Mouse (Mus musculus) bone marrow macrophage, adult 2 months (primary cell): ENCODE results near the gene Gm11444. TPM values are rescaled to one million over a fixed set of nuclear protein-coding genes. Genes with fewer than 3 reads are reported as not detected.

Source experiments
- H3K27ac ChIP-seq: 2 replicates; pipeline ENCODE4 v1.5.1; 2012; ENCODE audit warnings: low read depth, low read length; ENCODE audit not compliant: insufficient read depth
- H3K4me1 ChIP-seq: 2 replicates; pipeline ENCODE4 v1.6.1; 2012; ENCODE audit warnings: low read length; ENCODE audit not compliant: control insufficient read depth, insufficient read depth
- H3K4me3 ChIP-seq: 2 replicates; pipeline ENCODE4 v1.5.1; 2012; ENCODE audit warnings: mild to moderate bottlenecking, low read length, moderate library complexity; ENCODE audit not compliant: insufficient read depth
- CTCF ChIP-seq: IDR thresholded peaks from 2 replicates; pipeline ENCODE4 v1.5.1; 2012; ENCODE audit warnings: low read depth, mild to moderate bottlenecking, low read length, moderate library complexity
- POLR2A ChIP-seq: IDR thresholded peaks from 2 replicates; pipeline ENCODE4 v1.6.1; 2012; ENCODE audit warnings: mild to moderate bottlenecking, low read depth, low read length, borderline replicate concordance
- polyA plus RNA-seq: library from polyadenylated mRNA; stranded (reverse); fragments of >200 nt; gene quantifications from 2 replicates; pipeline ENCODE4 v1.2.4, GENCODE M21; 2012; ENCODE audit not compliant: missing spikeins, insufficient read depth, insufficient read length

The Gm11444 gene
- polyA plus RNA-seq, 1 experiment = not detected

GRCm38 (mm10) chr11:85837291-85837647 lies 12.9 kb downstream of the Gm11444 start:
- Histone ChIP-seq H3K4me3 (no peak overlapping the region), H3K27ac (no peak overlapping the region), H3K4me1 (0 out of 2 replicates have a peak, but pooled peaks cover 2% of the 10 kb centered on the region)
- TF ChIP-seq CTCF = no peak
- TF ChIP-seq POLR2A = no peak

GRCm38 (mm10) chr11:85836523-85837290 lies 13.4 kb downstream of the Gm11444 start:
- no peak for TF ChIP-seq CTCF
- no peak for TF ChIP-seq POLR2A
- H3K27ac ChIP-seq = no peak overlapping the region
- no peak overlapping the region for H3K4me3 ChIP-seq
- 0 out of 2 replicates have a peak, but pooled peaks cover 2% of the 10 kb centered on the region for H3K4me1 ChIP-seq

- no peak overlapping the region for H3K27ac ChIP-seq
- no peaks in the 10 kb centered on the region for H3K4me1 ChIP-seq
- H3K4me3 ChIP-seq = no peak overlapping the region
Observed at GRCm38 (mm10) chr11:85835753-85836522, 14.2 kb downstream of the Gm11444 start.

GRCm38 (mm10) chr11:85835001-85835752 lies 15.0 kb downstream of the Gm11444 start:
- no peak overlapping the region for H3K27ac ChIP-seq
- H3K4me1 ChIP-seq = no peaks in the 10 kb centered on the region
- no peak overlapping the region for H3K4me3 ChIP-seq
- no peak for TF ChIP-seq CTCF
- no peak for TF ChIP-seq POLR2A

More at GRCm38 (mm10) chr11:85835753-85836522, 14.2 kb downstream of the Gm11444 start:
- no peak for TF ChIP-seq POLR2A
- TF ChIP-seq CTCF = no peak

- Histone ChIP-seq H3K4me3 (no peak overlapping the region), H3K4me1 (no peaks in the 10 kb centered on the region), H3K27ac (no peak overlapping the region)
- no peak for TF ChIP-seq POLR2A
- no peak for TF ChIP-seq CTCF
Observed at GRCm38 (mm10) chr11:85834386-85834931, 15.7 kb downstream of the Gm11444 start.

- Histone ChIP-seq H3K27ac (no peak overlapping the region), H3K4me1 (no peaks in the 10 kb centered on the region), H3K4me3 (peak overlapping the region; percentile 49; the same call in 1 of the 2 replicates)
- no peak for TF ChIP-seq POLR2A
- no peak for TF ChIP-seq CTCF
Observed at GRCm38 (mm10) chr11:85833761-85834385, 16.3 kb downstream of the Gm11444 start.

GRCm38 (mm10) chr11:85833081-85833521 lies 17.0 kb downstream of the Gm11444 start:
- Histone ChIP-seq H3K4me3 (peak overlapping the region; percentile 49), H3K4me1 (no peaks in the 10 kb centered on the region), H3K27ac (no peak overlapping the region)
- TF ChIP-seq CTCF (no peak), POLR2A (no peak)

GRCm38 (mm10) chr11:85832231-85832924 lies 17.8 kb downstream of the Gm11444 start, which contains the start of gene Tbx2:
Tbx2 (plus strand) TSS chr11:85832551.
- no peak within 1 kb of the TSS for H3K27ac ChIP-seq
- peak within 1 kb of the TSS; percentile 49 for H3K4me3 ChIP-seq
- no peaks in the 10 kb centered on the region for H3K4me1 ChIP-seq

More at GRCm38 (mm10) chr11:85832231-85832924, 17.8 kb downstream of the Gm11444 start, which contains the start of gene Tbx2:
- TF ChIP-seq POLR2A = no peak
- TF ChIP-seq CTCF = no peak
